Mouse (Mus musculus) kidney, adult 2 months (tissue): ENCODE measurements around the gene Cdc42se2. TPM values are rescaled to one million over a fixed set of nuclear protein-coding genes. Genes with fewer than 3 reads are reported as not detected.

Experiments used
- DNase-seq: peaks from one replicate; pipeline ENCODE4 v3.0.0; 2021
- H3K27ac ChIP-seq: fragments of 200-500 bp; 2 replicates; pipeline ENCODE4 v1.5.1; 2012; ENCODE audit warnings: low read depth, low read length, control low read depth, inconsistent platforms; ENCODE audit not compliant: insufficient read depth
- H3K27me3 ChIP-seq: fragments of 200-500 bp; replicated peaks from 2 replicates; pipeline ENCODE4 v1.6.1; 2012; ENCODE audit warnings: mild to moderate bottlenecking, moderate library complexity, low read length, inconsistent platforms; ENCODE audit not compliant: control insufficient read depth, insufficient read depth
- H3K36me3 ChIP-seq: fragments of 200-500 bp; 2 replicates; pipeline ENCODE4 v1.6.1; 2012; ENCODE audit warnings: mild to moderate bottlenecking, moderate library complexity, low read length, inconsistent platforms; ENCODE audit not compliant: control insufficient read depth, insufficient read depth
- H3K4me1 ChIP-seq: fragments of 200-500 bp; 2 replicates; pipeline ENCODE4 v1.6.1; 2011; ENCODE audit warnings: low read length; ENCODE audit not compliant: control insufficient read depth, insufficient read depth
- H3K4me3 ChIP-seq: fragments of 200-500 bp; 2 replicates; pipeline ENCODE4 v1.5.1; 2011; ENCODE audit warnings: mild to moderate bottlenecking, low read depth, low read length, control low read depth; ENCODE audit not compliant: insufficient read depth
- CTCF ChIP-seq: fragments of 200-500 bp; conservative IDR thresholded peaks from 2 replicates; pipeline ENCODE4 v1.5.1; 2011; ENCODE audit warnings: low read depth, mild to moderate bottlenecking, control low read depth, low read length, moderate library complexity, mixed read lengths; ENCODE audit not compliant: insufficient read depth, insufficient read length
- POLR2A ChIP-seq: fragments of 200-500 bp; IDR thresholded peaks from one replicate; pipeline ENCODE4 v1.6.1; 2011; ENCODE audit warnings: low read depth, low read length, control low read depth
- WGBS: fragments of 180-500 bp; shearing (Covaris S2); methylation state at CpG from one replicate; pipeline ENCODE4 v1.1.7; 2018; 5-methylcytosine and 5-hydroxymethylcytosine counted together
- polyA plus RNA-seq: library from polyadenylated mRNA; depleted of rRNA; stranded (reverse); fragments of >200 nt; gene quantifications from 2 replicates; pipeline ENCODE4 v1.2.3, GENCODE M21; 2012

Gene Cdc42se2
- polyA plus RNA-seq, 1 experiment, result 30.6 TPM

DNA sequence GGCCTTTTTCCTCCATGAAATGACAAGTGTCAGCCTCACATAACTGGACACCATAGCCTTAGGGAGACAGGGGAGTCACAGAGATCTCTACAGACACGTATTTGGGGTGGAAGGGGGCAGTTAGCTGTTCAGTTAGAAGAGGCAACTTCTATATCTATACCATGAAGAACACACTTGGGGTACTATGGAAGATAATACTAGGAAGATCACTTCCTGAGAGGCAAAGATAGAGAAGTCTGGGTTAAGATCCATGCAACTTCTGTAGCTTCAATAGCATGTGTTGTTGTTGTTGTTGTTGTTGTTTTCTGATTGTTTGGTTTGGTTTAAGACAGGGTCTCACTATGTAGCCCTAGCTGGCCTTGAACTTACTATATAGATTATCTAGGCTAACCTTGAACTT, 5.7 kb upstream of the Cdc42se2 start:
- no peaks in the 10 kb centered on the region for H3K4me1 ChIP-seq
- no peaks in the 10 kb centered on the region for H3K27me3 ChIP-seq
- H3K27ac ChIP-seq, result no peak overlapping the region
- DNase-seq, result no peak
- WGBS, result 81% methylated on average over 1 of the region's 1 CpGs
- no peaks in the 10 kb centered on the region for H3K36me3 ChIP-seq
- TF ChIP-seq POLR2A (no peak), CTCF (no peak)
- no peak overlapping the region for H3K4me3 ChIP-seq

DNA sequence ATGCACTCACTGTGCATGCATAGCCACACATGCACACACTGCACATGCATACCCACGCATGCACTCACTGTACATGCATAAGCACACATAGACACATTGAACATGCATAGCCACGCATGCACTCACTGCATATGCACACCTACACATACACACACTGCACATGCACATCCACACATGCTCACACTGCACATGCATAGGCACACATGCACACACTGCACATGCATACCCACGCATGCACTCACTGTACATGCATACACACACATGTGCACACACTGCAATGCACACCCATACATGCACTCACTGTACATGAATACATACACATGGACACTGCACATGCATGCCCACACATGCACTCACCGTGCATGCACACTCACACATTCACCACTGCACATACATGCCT, 4.0 kb upstream of the Cdc42se2 start:
- WGBS, result 96% methylated on average over 4 of the region's 4 CpGs
- DNase-seq, result no peak
- no peak overlapping the region for H3K27ac ChIP-seq
- no peak for TF ChIP-seq POLR2A
- TF ChIP-seq CTCF, result no peak
- no peaks in the 10 kb centered on the region for H3K27me3 ChIP-seq
- H3K4me1 ChIP-seq, result no peaks in the 10 kb centered on the region
- H3K4me3 ChIP-seq, result no peak overlapping the region
- no peaks in the 10 kb centered on the region for H3K36me3 ChIP-seq

DNA sequence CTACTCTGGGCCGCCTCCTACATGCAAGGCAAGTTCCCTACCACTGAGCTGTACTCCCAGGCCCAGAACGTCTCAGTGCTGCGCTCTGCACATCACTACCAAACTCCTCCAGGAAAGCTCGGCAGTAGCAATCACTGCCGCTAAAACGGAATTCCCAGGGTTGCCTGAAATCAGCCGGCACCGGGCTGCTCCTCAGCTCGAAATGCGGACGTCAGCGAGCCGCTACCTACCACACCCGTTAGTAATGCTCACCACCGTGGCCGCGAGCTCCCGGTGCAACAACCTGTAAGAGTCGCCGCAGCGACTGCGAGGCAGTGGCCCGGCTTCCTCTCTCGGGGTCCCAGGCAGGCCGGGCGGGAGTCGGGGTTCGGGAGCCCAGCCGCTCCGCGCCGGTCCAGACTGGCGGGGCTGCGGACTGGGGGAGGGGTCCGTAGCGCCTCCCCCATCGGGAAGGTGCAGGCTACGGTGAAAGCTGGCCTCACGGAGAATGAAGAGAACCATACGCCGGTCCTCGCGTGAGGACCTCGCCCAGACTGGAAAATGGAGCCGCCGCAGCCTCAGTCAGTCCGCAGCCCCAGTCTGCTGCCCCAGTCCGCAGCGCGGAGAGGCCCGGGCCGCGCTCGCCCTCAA, 502 bp downstream of the Cdc42se2 start:
- no peak for TF ChIP-seq POLR2A
- TF ChIP-seq CTCF, result no peak
- Histone ChIP-seq H3K27ac (peak overlapping the region; percentile 63), H3K4me3 (peak overlapping the region; percentile 72), H3K4me1 (no peaks in the 10 kb centered on the region; the same call in 1 of the 2 replicates), H3K27me3 (no peaks in the 10 kb centered on the region), H3K36me3 (no peaks in the 10 kb centered on the region)
- DNase-seq, result peak; percentile 66
- WGBS, result under 1% methylated on average over 54 of the region's 54 CpGs

DNA sequence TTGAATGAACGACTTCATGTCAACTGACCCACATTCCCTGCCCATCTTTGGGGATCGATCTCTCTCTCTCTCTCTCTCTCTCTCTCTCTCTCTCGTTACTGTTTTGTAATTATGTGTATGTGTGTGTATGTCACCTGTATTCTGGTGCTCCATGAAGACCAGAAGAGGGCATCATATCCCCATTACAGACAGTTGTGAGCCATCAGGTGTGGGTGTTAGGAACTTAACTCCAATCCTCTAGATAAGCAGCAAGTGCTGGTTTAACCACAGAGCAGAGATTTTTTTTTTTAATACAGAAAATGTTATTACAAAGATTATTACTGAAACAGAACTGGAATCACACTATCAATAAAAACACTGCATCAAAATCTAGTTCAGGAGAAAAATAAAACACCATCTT, 1.9 kb downstream of the Cdc42se2 start:
- Histone ChIP-seq H3K27me3 (no peaks in the 10 kb centered on the region), H3K4me1 (no peaks in the 10 kb centered on the region; the same call in 1 of the 2 replicates), H3K27ac (no peak overlapping the region), H3K36me3 (no peaks in the 10 kb centered on the region), H3K4me3 (no peak overlapping the region)
- 87% methylated on average over 3 of the region's 3 CpGs for WGBS
- TF ChIP-seq POLR2A (no peak), CTCF (no peak)
- DNase-seq, result no peak

DNA sequence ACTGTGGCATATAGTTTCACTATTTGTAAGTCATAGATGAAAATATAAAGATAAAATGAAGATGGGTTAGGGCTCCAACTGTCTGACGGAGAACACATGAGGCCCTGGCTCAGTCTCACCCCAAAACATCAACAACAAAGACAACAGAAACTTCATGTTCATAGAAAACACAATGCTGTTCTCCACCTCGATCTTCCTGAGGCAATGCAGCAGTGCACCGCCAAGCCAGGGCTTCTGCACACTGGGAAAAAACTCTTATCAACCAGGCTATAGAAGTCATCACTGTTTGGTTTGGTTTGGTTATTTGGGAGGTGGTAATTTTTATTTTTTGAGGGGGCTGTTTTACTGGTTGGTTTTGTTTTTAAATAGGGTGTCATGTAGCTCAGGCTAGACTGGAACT, 3.0 kb downstream of the Cdc42se2 start:
- TF ChIP-seq CTCF, result no peak
- no peak for TF ChIP-seq POLR2A
- no peak for DNase-seq
- 89% methylated on average over 3 of the region's 3 CpGs for WGBS
- Histone ChIP-seq H3K27ac (no peak overlapping the region), H3K27me3 (no peaks in the 10 kb centered on the region), H3K4me3 (no peak overlapping the region), H3K4me1 (no peaks in the 10 kb centered on the region; the same call in 1 of the 2 replicates), H3K36me3 (no peaks in the 10 kb centered on the region)

DNA sequence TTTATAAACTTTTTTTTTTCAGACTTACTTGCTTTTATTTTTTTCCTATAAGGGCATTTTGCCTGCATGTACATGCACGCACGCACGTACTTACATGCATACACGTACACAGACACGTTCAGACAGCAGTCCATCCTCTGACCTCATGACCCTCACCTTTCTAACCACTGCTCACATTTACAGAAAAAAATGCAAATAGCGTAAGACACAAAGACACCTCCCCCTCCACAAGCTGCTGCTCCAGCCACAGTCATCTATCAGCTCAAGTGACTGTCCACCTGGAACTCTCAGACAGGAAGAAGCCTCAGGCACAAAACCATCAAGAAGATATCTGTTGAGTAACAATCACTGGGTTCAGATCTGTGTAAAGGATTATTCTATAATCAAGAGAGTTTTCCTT, 5.2 kb downstream of the Cdc42se2 start:
- no peaks in the 10 kb centered on the region for H3K36me3 ChIP-seq
- no peak overlapping the region for H3K4me3 ChIP-seq
- no peaks in the 10 kb centered on the region; the same call in 1 of the 2 replicates for H3K4me1 ChIP-seq
- WGBS, result 77% methylated on average over 6 of the region's 6 CpGs
- no peak overlapping the region for H3K27ac ChIP-seq
- TF ChIP-seq POLR2A (no peak), CTCF (no peak)
- no peaks in the 10 kb centered on the region for H3K27me3 ChIP-seq
- no peak for DNase-seq

DNA sequence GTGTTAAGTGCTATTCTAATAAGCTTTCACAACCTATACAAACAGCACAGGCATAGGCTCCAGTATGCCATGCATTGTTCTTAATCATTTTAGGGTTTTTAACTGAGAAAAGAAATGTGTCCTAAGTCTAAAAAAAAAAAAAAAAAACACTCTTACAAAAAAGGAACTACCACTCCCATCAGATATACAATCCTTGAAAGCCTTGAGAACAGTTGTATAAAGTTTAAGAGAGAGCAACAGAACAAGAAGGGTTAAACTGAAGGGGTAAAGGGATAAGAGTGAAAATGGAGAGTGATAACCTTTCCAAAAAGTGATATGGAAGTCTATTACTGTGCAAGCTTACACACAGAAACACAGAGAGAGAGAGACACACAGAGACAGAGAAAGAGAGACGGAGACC, 7.5 kb downstream of the Cdc42se2 start:
- TF ChIP-seq CTCF (no peak), POLR2A (no peak)
- H3K27ac ChIP-seq, result no peak overlapping the region
- no peaks in the 10 kb centered on the region for H3K36me3 ChIP-seq
- no peak for DNase-seq
- 0 out of 2 replicates have a peak, but pooled peaks cover 3% of the 10 kb centered on the region for H3K4me1 ChIP-seq
- H3K27me3 ChIP-seq, result no peaks in the 10 kb centered on the region
- WGBS, result 87% methylated on average over 1 of the region's 1 CpGs
- H3K4me3 ChIP-seq, result no peak overlapping the region
